Mouse (Mus musculus) lung, postnatal 0 days (tissue): ENCODE data around the gene Flii.

Experiments
- CTCF ChIP-seq: IDR thresholded peaks from 2 replicates; pipeline ENCODE4 v1.5.1; 2016; ENCODE audit warnings: antibody characterized with exemption, mild to moderate bottlenecking
- EP300 ChIP-seq: IDR thresholded peaks from 2 replicates; pipeline ENCODE4 v1.6.1; 2016; ENCODE audit warnings: antibody characterized with exemption, mild to moderate bottlenecking, control low read depth

DNA sequence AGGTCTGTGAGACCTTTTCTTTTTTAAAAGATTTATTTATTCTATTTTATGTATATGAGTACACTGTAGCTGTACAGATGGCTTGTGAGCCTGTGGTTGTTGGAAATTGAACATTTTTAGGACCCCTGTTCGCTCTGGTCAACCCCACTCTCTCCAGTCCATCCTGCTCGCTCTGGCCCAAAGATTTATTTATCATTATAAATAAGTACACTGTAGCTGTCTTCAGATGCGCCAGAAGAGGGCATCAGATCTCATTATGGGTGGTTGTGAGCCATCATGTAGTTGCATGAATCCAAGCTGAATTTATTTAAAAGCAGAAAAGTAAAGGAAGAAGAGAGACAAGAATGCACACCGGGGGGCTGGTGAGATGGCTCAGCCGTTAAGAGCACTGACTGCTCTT lies 8.1 kb upstream of the Flii start:
- TF ChIP-seq CTCF = peak; percentile 26
- TF ChIP-seq EP300 = no peak
